Mouse (Mus musculus) erythroblast, embryonic 14.5 days (primary cell): ENCODE results near the gene Gm4881.

Experiments
- GATA1 ChIP-seq: IDR thresholded peaks from 2 replicates; pipeline ENCODE4 v1.6.1; 2012; ENCODE audit warnings: low read length, inconsistent platforms, mixed read lengths
- TAL1 ChIP-seq: IDR thresholded peaks from 3 replicates; pipeline ENCODE4 v1.6.1; 2012; ENCODE audit warnings: low read length, inconsistent platforms, mixed read lengths

- TF ChIP-seq GATA1 (no peak), TAL1 (no peak)
Observed at GRCm38 (mm10) chr7:24947316-24948048, 3.2 kb upstream of the Gm4881 start.
